Mouse (Mus musculus): ENCODE results near the gene Aqp11. TPM values are rescaled to one million over a fixed set of nuclear protein-coding genes. Genes with fewer than 3 reads are reported as not detected.

The Aqp11 gene
- polyA plus RNA-seq (2016; fragmentation: Nextera tagmentation; extraction: Ambion mirVana): 6.2 TPM in 2 replicates

DNA sequence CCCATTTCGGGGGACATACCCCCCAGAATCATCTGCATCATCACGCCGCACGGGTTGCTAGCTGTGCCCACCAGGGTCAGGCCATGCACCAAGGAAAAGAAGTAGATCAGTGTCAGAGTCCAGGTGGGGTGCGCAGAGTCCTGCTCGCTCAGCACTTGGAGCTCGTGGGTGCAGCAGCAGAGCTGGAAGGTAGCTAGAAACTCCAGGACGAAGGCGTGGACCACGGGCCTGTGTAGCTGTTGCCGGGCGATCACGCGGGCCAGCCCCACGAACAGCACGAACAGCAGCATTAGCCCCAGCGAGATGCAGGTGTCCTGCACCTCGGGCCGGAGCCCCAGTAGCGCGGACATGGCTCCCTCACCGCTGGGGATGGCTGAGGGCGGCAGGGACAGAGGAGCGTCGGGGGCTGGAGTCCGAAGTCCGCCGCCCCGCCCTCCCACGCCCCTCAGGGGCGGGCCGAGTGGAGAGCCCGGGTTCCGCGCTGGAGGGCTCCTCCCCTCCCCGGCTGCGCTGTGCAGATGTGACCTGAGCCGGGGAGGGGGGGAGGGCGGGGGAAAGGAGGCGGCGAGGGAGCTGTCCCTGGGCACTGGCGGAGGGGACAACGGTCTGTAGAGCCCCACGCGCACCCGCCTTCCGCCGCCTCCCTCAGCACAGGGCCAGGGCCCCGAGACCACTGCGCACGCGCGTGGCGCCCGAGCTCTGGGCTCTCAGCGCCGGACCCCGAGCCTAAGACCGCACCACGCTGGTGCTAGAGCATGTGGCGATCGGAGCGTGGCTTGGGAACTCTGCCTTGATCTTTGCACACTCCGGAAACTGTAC is at the start of gene Aqp11:
TSS of gene Aqp11 (minus strand) at position 652 of the 819 bp plus-strand sequence.
- peak within 1 kb of the TSS; percentile 63 for H3K9ac ChIP-seq
- H3K27me3 ChIP-seq: no peaks in the 10 kb centered on the region
- under 1% methylated on average over 45 of the region's 64 CpGs for WGBS
- H3K4me2 ChIP-seq (replicated peaks): peak within 1 kb of the TSS; percentile 94
- H3K9me3 ChIP-seq (replicated peaks): no peaks in the 10 kb centered on the region
- no peaks in the 10 kb centered on the region for H3K36me3 ChIP-seq
- ATAC-seq (ENCODE audit: low FRiP score): peak; percentile 94
- peak within 1 kb of the TSS; percentile 14; the same call in 1 of the 2 replicates for H3K27ac ChIP-seq
- peak within 1 kb of the TSS; percentile 56 for H3K4me3 ChIP-seq
- peaks cover 15% of the 10 kb centered on the region for H3K4me1 ChIP-seq

DNA sequence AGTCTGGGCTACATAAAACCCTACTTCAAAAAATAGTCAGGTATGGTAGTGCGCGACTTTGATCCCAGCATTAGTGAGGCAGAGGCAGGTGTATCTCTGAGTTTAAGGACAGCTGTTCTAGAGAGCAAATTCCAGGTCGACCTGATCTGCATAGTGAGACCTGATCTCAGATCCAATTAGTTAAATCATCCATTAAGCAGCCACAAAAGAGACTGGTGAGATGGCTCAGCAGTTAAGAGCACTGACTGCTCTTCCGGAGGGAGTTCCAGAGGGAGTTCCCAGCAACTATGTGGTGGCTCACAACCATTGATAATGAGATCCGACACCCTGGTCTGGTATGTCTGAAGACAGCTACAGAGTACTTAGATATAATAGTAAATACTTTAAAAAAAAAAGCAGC is 45.4 kb upstream of the Aqp11 start:
- no peak for ATAC-seq (ENCODE audit: low FRiP score)

DNA sequence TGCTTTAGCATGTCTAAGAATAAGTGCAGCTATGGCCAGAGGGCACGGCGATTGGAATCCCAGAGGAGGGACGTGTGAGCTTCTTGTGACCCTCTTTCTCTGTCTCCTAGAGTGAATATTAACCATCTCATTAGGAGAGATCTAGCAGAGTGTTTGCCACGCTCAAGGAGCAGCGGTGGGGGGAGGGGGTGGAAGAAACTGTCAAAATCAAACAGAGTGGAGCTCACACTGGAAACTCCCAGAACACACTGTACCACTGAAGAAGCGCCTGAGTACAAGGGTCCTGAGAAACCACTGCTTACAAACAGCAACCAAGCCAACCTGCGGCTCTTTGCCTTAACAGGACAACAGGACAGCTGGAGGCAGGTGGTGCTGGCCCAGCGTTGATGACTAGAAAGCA is 43.4 kb upstream of the Aqp11 start:
- 71% methylated on average over 8 of the region's 8 CpGs for WGBS
- H3K4me2 ChIP-seq (replicated peaks): no peak overlapping the region
- H3K36me3 ChIP-seq: no peaks in the 10 kb centered on the region
- H3K9ac ChIP-seq: no peak overlapping the region
- H3K4me1 ChIP-seq: no peaks in the 10 kb centered on the region
- H3K27ac ChIP-seq: no peak overlapping the region
- no peak for ATAC-seq (ENCODE audit: low FRiP score)
- no peak overlapping the region for H3K4me3 ChIP-seq
- no peaks in the 10 kb centered on the region for H3K9me3 ChIP-seq (replicated peaks)
- H3K27me3 ChIP-seq: peaks cover 6% of the 10 kb centered on the region; the same call in 1 of the 2 replicates

More for the DNA sequence above, 45.4 kb upstream of the Aqp11 start:
- H3K4me2 ChIP-seq (replicated peaks): no peak overlapping the region
- H3K9me3 ChIP-seq (replicated peaks): no peaks in the 10 kb centered on the region
- no peaks in the 10 kb centered on the region for H3K36me3 ChIP-seq
- H3K4me1 ChIP-seq: no peaks in the 10 kb centered on the region
- 62% methylated on average over 5 of the region's 5 CpGs for WGBS
- peaks cover 6% of the 10 kb centered on the region; the same call in 1 of the 2 replicates for H3K27me3 ChIP-seq
- no peak overlapping the region for H3K9ac ChIP-seq
- no peak overlapping the region for H3K4me3 ChIP-seq
- H3K27ac ChIP-seq: no peak overlapping the region

DNA sequence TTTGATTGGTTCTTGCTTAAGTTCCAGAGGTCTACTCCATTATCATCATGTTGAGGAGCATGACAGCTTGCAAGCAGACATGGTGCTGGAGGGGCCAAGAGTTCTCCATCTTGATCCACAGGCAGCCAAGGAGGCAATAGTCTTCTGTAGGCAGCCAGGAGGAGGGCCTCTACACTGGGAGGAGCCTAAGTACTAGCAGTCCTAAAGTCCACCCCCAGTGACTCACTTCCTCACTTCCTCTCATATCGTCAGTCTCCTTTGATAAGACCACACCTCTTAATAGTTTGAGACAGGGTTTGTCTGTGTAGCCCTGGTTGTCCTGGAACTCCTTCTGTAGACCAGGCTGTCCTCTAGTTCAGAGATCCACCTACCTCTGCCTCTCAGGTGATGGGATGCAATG is 42.7 kb upstream of the Aqp11 start:
- Histone ChIP-seq H3K4me1 (no peaks in the 10 kb centered on the region), H3K27me3 (peaks cover 5% of the 10 kb centered on the region; the same call in 1 of the 2 replicates), H3K36me3 (no peaks in the 10 kb centered on the region), H3K27ac (no peak overlapping the region), H3K4me2 (replicated peaks) (no peak overlapping the region), H3K9ac (no peak overlapping the region), H3K9me3 (replicated peaks) (no peaks in the 10 kb centered on the region), H3K4me3 (no peak overlapping the region)
- WGBS: 86% methylated on average over 1 of the region's 1 CpGs
- ATAC-seq (ENCODE audit: low FRiP score): no peak

DNA sequence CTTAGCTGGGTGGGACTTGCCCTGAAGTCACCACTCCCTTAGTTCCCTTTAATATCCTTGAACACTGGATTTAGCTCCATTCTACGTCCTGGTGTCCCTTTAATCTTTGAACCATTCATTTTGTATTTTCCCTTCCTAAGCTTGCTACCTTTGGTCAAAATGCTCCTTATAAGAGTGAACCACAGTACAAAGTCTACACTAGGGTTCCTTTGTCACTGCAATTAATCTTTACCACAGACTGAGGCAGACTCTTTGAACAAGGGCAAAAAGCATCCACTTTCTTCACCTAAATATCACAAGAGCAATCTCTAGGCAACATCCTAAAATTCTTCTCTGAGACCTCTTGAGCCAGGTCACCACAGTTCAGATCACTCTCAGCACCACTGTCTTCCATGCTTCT is 42.1 kb upstream of the Aqp11 start:
- Histone ChIP-seq H3K9ac (no peak overlapping the region), H3K4me3 (no peak overlapping the region), H3K27me3 (no peaks in the 10 kb centered on the region), H3K36me3 (no peaks in the 10 kb centered on the region), H3K4me1 (no peaks in the 10 kb centered on the region), H3K27ac (no peak overlapping the region), H3K4me2 (replicated peaks) (no peak overlapping the region), H3K9me3 (replicated peaks) (no peaks in the 10 kb centered on the region)
- 82% methylated on average over 1 of the region's 1 CpGs for WGBS
- ATAC-seq (ENCODE audit: low FRiP score): no peak

DNA sequence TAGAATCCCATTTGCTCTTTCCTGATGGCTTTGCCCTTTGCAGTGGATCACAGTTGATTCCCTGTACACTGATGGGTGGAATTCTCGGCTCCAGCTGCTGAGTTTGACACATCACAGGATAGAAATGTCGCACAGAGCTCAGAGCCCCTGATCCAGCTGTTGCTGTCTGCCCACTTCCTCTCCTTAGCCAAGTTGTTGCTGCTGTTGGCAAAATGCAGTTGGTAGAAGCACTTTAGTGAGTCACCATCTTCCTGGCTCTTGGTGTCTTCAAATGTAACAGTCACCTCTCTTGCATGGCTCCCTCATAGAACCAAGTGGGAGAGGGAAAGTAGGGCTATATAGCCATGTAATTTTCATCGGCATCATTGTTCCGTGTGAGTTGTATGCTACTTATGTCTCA is 39.1 kb upstream of the Aqp11 start:
- H3K9me3 ChIP-seq (replicated peaks): no peaks in the 10 kb centered on the region
- H3K4me3 ChIP-seq: no peak overlapping the region
- H3K27me3 ChIP-seq: no peaks in the 10 kb centered on the region
- H3K36me3 ChIP-seq: no peaks in the 10 kb centered on the region
- H3K9ac ChIP-seq: no peak overlapping the region
- H3K27ac ChIP-seq: no peak overlapping the region
- H3K4me1 ChIP-seq: no peaks in the 10 kb centered on the region
- no peak overlapping the region for H3K4me2 ChIP-seq (replicated peaks)
- WGBS: 89% methylated on average over 4 of the region's 4 CpGs
- ATAC-seq (ENCODE audit: low FRiP score): no peak

DNA sequence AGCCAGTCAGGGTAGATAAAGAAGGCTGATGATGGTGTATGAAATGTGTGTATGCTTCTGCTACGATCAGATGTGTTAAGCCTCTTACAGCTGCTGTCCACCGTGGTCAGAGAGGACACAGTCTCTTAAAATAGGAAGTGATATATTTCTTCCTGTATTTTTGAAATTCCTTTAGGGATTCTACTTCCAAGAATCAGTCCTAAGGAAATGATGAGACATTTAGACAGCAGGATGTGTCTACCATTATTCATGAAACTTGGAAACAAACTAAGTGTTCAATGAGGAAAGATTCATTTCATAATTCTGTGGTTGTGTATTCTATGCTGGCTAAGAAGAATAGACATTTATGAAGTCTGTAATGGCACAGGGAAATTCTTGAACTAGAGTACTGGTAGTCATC is 37.8 kb upstream of the Aqp11 start:
- no peak for ATAC-seq (ENCODE audit: low FRiP score)
- no peaks in the 10 kb centered on the region for H3K27me3 ChIP-seq
- H3K4me1 ChIP-seq: no peaks in the 10 kb centered on the region
- H3K27ac ChIP-seq: no peak overlapping the region
- no peaks in the 10 kb centered on the region for H3K36me3 ChIP-seq
- H3K4me2 ChIP-seq (replicated peaks): no peak overlapping the region
- WGBS: 87% methylated on average over 2 of the region's 2 CpGs
- no peak overlapping the region for H3K9ac ChIP-seq
- H3K9me3 ChIP-seq (replicated peaks): no peaks in the 10 kb centered on the region
- H3K4me3 ChIP-seq: no peak overlapping the region

DNA sequence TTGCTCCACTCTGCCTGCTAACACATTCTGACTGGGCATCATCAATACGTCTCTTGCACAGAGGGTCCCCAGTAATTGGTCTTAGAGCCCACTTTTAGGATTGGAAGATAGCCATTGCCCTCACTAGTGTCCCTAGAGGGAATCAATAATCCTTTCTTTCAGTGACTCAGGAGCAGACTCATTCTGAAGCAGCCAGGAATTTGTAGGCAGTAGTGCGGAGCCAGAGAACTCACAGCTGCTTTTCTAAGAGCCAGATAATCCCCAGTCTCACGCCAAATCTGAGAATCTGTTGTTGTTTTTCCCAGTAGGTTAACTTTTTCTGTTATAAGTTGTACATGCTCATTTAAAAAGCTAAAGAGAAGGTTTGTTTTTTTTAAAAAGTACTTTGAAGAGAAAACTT is 37.3 kb upstream of the Aqp11 start:
- Histone ChIP-seq H3K9me3 (replicated peaks) (no peaks in the 10 kb centered on the region), H3K4me3 (no peak overlapping the region), H3K4me2 (replicated peaks) (no peak overlapping the region), H3K9ac (no peak overlapping the region), H3K4me1 (no peaks in the 10 kb centered on the region), H3K27me3 (no peaks in the 10 kb centered on the region), H3K36me3 (no peaks in the 10 kb centered on the region), H3K27ac (no peak overlapping the region)
- ATAC-seq (ENCODE audit: low FRiP score): no peak
- 57% methylated on average over 3 of the region's 3 CpGs for WGBS

DNA sequence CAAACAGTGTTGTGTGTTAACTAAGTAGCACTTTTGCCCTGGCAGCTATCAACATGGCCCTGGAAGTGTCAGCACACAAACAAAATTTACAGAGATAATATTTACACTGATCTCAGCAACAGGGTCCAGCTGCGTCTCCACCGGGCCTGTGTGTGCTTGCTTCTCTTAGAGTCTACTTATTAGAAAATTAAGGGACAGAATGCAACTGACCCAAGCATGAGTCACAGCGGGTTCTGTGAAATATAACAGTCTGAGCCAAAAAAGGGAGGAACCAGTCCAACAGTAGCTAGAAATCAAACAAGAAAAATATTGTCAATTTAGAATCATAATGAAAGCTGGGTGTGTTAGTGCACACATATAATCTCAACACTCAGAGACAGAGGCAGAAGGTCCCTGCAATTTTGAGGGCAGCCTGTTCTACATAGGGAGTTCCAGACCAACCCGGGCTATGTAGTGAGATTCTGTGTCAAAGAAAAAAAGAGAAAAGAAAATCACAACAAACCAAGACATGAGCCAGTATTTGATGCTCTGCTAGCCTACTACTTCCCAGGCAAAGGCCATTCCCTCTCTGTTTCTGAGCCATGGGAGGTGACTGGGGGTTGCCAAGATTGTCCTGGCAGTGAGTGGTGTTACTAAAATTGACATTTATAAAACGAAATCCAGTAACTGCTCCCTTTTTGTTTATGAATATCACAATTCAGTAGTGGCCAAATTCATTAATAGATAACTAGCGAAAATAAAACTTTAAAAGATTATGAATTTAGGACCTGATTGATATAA is 32.9 kb upstream of the Aqp11 start:
- Histone ChIP-seq H3K9me3 (replicated peaks) (no peaks in the 10 kb centered on the region), H3K4me3 (no peak overlapping the region), H3K27ac (no peak overlapping the region), H3K27me3 (no peaks in the 10 kb centered on the region), H3K9ac (no peak overlapping the region), H3K4me1 (no peaks in the 10 kb centered on the region), H3K36me3 (no peaks in the 10 kb centered on the region), H3K4me2 (replicated peaks) (no peak overlapping the region)
- WGBS: 90% methylated on average over 6 of the region's 6 CpGs
- no peak for ATAC-seq (ENCODE audit: low FRiP score)

DNA sequence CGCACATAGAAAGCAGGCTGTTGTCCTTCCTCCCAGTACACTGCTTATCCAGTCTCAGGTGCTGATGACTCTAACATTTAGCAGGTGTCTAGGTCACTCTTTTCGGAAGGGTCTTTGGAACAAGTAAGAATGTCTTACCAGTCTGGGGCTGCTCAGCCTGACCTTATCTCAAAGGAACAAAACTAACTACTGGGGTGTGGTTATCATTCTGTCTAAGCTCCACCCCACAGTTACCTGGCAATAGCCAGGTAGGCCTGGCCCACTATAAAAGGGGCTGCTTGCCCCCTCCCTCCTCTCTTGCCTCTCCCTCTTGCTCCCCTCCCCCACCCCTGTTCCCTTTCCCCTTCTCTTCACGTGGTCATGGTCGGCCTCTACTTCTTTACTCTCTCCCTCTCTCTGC is 30.9 kb upstream of the Aqp11 start:
- Histone ChIP-seq H3K27ac (no peak overlapping the region), H3K4me2 (replicated peaks) (no peak overlapping the region), H3K9me3 (replicated peaks) (no peaks in the 10 kb centered on the region)

DNA sequence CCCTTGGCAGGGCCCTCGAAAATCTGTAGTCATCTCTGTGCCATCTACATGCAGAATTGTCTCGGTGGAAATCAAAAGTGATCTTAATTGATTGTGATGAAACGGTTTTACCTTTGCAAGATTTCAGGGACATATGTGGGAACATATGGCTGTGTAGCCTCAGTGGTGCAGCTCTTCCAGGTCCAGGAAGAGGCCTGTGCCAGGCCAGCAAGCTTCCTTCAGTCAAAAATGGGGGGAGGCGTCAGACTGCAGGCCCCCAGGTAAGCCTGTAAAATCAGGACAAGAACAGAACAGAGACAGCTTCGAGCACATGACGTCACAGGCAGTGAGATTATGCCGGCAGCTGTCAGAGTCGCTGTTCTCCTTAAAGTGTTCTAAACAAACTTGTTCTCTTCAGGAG is 29.8 kb upstream of the Aqp11 start:
- H3K27ac ChIP-seq: no peak overlapping the region
- no peak for ATAC-seq (ENCODE audit: low FRiP score)
- H3K4me2 ChIP-seq (replicated peaks): no peak overlapping the region
- no peaks in the 10 kb centered on the region for H3K27me3 ChIP-seq
- no peaks in the 10 kb centered on the region for H3K36me3 ChIP-seq
- 80% methylated on average over 8 of the region's 8 CpGs for WGBS
- no peak overlapping the region for H3K4me3 ChIP-seq
- H3K9me3 ChIP-seq (replicated peaks): no peaks in the 10 kb centered on the region
- H3K4me1 ChIP-seq: no peaks in the 10 kb centered on the region
- H3K9ac ChIP-seq: no peak overlapping the region

More for the DNA sequence above, 30.9 kb upstream of the Aqp11 start:
- Histone ChIP-seq H3K9ac (no peak overlapping the region), H3K4me1 (no peaks in the 10 kb centered on the region), H3K27me3 (no peaks in the 10 kb centered on the region), H3K36me3 (no peaks in the 10 kb centered on the region), H3K4me3 (no peak overlapping the region)
- ATAC-seq (ENCODE audit: low FRiP score): no peak
- 82% methylated on average over 4 of the region's 4 CpGs for WGBS

DNA sequence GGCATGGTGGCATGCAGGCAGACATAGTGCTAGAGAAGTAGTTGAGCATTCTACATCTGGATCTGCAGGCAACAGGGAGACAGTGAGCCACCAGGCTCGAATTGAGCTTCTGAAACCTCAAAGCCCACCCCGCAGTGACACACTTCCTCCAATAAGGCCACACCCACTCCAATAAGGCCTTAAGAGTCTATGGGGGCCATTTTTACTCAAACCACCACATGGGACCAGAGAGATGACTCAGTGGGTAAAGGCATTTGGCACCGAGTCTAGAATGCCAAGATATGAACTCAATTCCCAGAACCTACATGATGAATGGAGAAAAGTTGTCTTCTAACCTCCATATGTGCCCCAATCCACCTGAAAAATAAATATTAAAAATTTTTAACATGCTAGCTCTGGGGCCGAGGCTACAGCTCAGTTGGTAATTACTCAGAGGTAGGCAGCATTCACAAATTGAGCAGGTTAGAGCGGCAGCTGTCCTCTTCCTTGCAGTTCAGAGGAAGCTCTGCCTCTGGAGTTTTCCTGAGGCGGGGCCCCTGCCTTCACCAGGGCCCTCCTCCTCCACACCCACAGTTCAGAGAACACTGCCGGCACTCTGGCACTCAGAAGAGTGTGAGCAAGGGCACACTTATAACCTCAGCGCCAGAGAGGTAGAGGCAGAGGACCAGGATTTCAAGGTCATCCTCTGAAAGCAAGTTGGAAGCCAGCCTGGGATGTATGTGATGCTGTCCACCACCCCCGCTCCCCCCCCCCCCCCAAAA is 28.5 kb upstream of the Aqp11 start:
- 84% methylated on average over 9 of the region's 9 CpGs for WGBS
- Histone ChIP-seq H3K36me3 (no peaks in the 10 kb centered on the region), H3K27me3 (no peaks in the 10 kb centered on the region), H3K4me2 (replicated peaks) (no peak overlapping the region), H3K9me3 (replicated peaks) (no peaks in the 10 kb centered on the region), H3K4me1 (no peaks in the 10 kb centered on the region), H3K4me3 (no peak overlapping the region), H3K27ac (no peak overlapping the region), H3K9ac (no peak overlapping the region)
- ATAC-seq (ENCODE audit: low FRiP score): no peak
